Mouse (Mus musculus): ENCODE measurements at regions not wholly inside any gene's neighbourhood (a gene's known extent, or its start where the extent isn't known, plus 50 kb on each side); places are given as distances from the start of the nearest gene placed in this dataset.

GRCm38 (mm10) chr12:35246226-35247014 is 199.4 kb downstream of the Snx13 start:
- no peak for DNase-seq (ENCODE audit: low read depth, low spot score)

- no peak for DNase-seq (ENCODE audit: low read depth, low spot score)
Measured at GRCm38 (mm10) chr12:35232322-35232673, 185.3 kb downstream of the Snx13 start.

GRCm38 (mm10) chr12:35231414-35232321 is 184.7 kb downstream of the Snx13 start:
- DNase-seq (ENCODE audit: low read depth, low spot score) = no peak

GRCm38 (mm10) chr12:35220429-35220828 is 173.4 kb downstream of the Snx13 start:
- DNase-seq (ENCODE audit: low read depth, low spot score) = no peak

GRCm38 (mm10) chr12:35220002-35220401 is 173.0 kb downstream of the Snx13 start:
- DNase-seq (ENCODE audit: low read depth, low spot score) = no peak

- no peak for DNase-seq (ENCODE audit: low read depth, low spot score)
Measured at GRCm38 (mm10) chr12:35216725-35217124, 169.7 kb downstream of the Snx13 start.

GRCm38 (mm10) chr12:35209399-35209798 is 162.4 kb downstream of the Snx13 start:
- DNase-seq (ENCODE audit: low read depth, low spot score) = no peak

GRCm38 (mm10) chr12:35207605-35208004 is 160.6 kb downstream of the Snx13 start:
- no peak for DNase-seq (ENCODE audit: low read depth, low spot score)

GRCm38 (mm10) chr12:35203398-35203797 is 156.4 kb downstream of the Snx13 start:
- no peak for DNase-seq (ENCODE audit: low read depth, low spot score)

GRCm38 (mm10) chr12:35200110-35200509 is 153.1 kb downstream of the Snx13 start:
- DNase-seq (ENCODE audit: low read depth, low spot score) = no peak

Data from ES-CJ7 (cell line).